Mouse (Mus musculus) small intestine, adult 2 months (tissue): ENCODE measurements around the gene Zfp575.

ENCODE experiments used
- CTCF ChIP-seq: fragments of 200-500 bp; IDR thresholded peaks from 2 replicates; pipeline ENCODE4 v1.5.1; 2012; ENCODE audit warnings: low read depth, mild to moderate bottlenecking, control low read depth, inconsistent platforms, low read length, moderate library complexity, mixed read lengths; ENCODE audit not compliant: insufficient replicate concordance, insufficient read length; ENCODE audit errors: extremely low read depth
- POLR2A ChIP-seq: fragments of 200-500 bp; IDR thresholded peaks from 2 replicates; pipeline ENCODE4 v1.6.1; 2012; ENCODE audit warnings: low read depth, mild to moderate bottlenecking, control low read depth, inconsistent platforms, low read length, moderate library complexity

GRCm38 (mm10) chr7:24561450-24561849 is 26.0 kb downstream of the Zfp575 start:
- no peak for TF ChIP-seq CTCF
- no peak for TF ChIP-seq POLR2A
